Mouse (Mus musculus) CH12.LX (cell line): ENCODE measurements around the gene Olfr768.

Experiments used
- BHLHE40 ChIP-seq: IDR thresholded peaks from 2 replicates; pipeline ENCODE4 v1.6.1; 2011; ENCODE audit warnings: mild to moderate bottlenecking, low read depth, low read length, improper control_type of control experiment
- CTCF ChIP-seq, 2 experiments: IDR thresholded peaks in 1 of 2; conservative IDR thresholded peaks in 1 of 2; 2 replicates each; pipeline ENCODE4 v1.5.1; 2011 to 2012; ENCODE audit warnings: low read depth in 2 of 2, low read length in 2 of 2, improper control_type of control experiment in 1 of 2, inconsistent platforms in 1 of 2, mild to moderate bottlenecking in 1 of 2, moderate library complexity in 1 of 2
- JUND ChIP-seq: conservative IDR thresholded peaks from 2 replicates; pipeline ENCODE4 v1.6.1; 2011; ENCODE audit warnings: low read depth, low read length, improper control_type of control experiment
- MEF2A ChIP-seq: IDR thresholded peaks from 2 replicates; pipeline ENCODE4 v1.6.1; 2014; ENCODE audit warnings: low read depth, mild to moderate bottlenecking, inconsistent platforms, low read length, improper control_type of control experiment, borderline replicate concordance

- TF ChIP-seq CTCF (conservative IDR thresholded peaks at IDR 0.05 in 1 of 2, IDR thresholded peaks at IDR 0.05 in 1 of 2; ENCODE audit: low read depth in 2 of 2, low read length in 2 of 2) (no peak), JUND (no peak), BHLHE40 (no peak), MEF2A (no peak)
These were observed 30.3 kb downstream of the Olfr768 start, which contains the start of gene Olfr766-ps1 for GRCm38 (mm10) chr10:129068877-129069276.
